Mouse (Mus musculus) thymus, postnatal 14 days (tissue): ENCODE measurements at regions not wholly inside any gene's neighbourhood (a gene's known extent, or its start where the extent isn't known, plus 50 kb on each side); places are given as distances from the start of the nearest gene placed in this dataset.

ENCODE experiments used
- DNase-seq: peaks from one replicate; pipeline ENCODE4 v3.0.0; 2021

DNA sequence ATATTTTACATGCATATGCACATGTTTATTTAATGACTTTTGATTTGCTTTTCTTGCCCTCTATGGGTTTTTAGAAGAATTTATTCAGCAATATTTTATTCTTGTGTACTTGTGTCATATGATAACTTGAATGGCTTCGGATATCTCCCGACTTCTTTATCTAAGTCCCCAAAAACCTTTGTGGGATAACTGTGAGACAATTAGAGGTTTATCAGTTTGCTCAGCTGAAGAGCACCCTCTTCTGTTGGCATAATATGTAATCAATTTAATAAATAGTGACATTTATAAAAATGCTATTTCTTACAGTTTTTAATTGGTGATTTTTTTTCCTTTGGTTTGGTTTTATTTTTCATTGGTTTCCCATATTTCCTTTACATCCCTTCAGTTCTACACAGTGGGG is 194.2 kb upstream of the Tent5a start:
- DNase-seq, result no peak

GRCm38 (mm10) chr9:85520941-85521340 is 193.8 kb upstream of the Tent5a start:
- no peak for DNase-seq

DNA sequence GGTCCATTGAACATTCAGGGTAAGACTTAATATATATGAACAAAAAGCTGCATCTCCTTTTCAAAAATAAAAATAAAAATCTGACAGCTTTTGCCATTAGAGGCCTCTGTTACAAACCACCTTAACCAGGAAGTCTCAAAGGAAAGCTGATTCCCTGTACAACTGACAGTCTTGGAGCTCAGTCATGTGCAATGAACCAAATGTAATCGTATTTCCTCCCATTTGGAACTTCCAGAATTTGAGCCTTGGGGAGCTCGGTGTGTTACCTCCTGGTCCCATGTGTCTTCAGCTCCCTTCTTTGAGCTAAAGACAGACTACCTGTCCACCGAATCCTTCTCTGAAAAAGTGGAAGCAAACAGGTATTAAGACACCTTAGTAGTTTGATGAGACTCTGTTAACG is 171.9 kb upstream of the Tent5a start:
- DNase-seq, result no peak

GRCm38 (mm10) chr9:85497348-85497747 is 170.2 kb upstream of the Tent5a start:
- no peak for DNase-seq

- no peak for DNase-seq
Observed at GRCm38 (mm10) chr9:85496506-85497239, 169.5 kb upstream of the Tent5a start.

- no peak for DNase-seq
Observed at GRCm38 (mm10) chr9:85495056-85495455, 167.9 kb upstream of the Tent5a start.

- no peak for DNase-seq
Observed at GRCm38 (mm10) chr9:85493760-85494159, 166.6 kb upstream of the Tent5a start.

GRCm38 (mm10) chr9:85490367-85490766 is 163.2 kb upstream of the Tent5a start:
- DNase-seq, result no peak

DNA sequence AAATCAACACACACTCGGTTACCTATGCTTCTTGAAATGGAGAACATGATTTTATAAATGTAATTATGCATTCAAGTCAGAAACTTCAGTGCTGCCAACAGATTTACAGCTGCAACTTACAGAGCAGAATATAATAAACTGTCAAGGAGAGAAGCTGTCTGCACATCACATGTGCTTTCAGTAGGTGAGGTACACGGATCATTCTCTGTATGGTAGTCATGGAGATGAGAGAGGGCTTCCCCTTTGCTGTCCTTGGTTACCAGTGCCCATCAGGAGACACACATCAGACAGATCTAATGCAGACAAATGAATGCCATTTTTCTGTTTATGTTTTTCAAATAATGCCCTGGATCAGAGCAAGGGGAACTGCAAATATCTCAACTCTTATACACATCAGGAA is 160.8 kb upstream of the Tent5a start:
- DNase-seq, result no peak

- no peak for DNase-seq
Observed at GRCm38 (mm10) chr9:85487052-85487668, 160.0 kb upstream of the Tent5a start.

DNA sequence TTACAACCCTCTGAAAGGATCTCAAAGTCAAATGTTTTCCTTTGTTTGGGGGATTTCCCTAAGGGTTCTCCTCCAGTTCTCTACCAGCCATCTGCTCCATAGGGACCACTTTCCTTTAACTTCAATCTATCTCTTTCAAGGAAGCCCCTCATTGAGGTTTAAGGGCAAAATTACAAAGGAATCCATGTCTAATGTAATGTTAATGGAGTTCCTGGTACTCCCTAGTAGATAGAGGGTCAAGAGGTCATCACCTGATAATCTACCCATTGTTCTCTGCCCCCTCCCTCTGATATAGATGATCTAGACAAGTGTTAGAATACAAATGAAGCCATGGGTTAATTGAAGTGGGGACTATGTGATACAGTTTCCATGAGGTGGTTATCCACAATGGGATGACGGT is 158.6 kb upstream of the Tent5a start:
- no peak for DNase-seq

GRCm38 (mm10) chr9:85483248-85483647 is 156.1 kb upstream of the Tent5a start:
- DNase-seq, result no peak

DNA sequence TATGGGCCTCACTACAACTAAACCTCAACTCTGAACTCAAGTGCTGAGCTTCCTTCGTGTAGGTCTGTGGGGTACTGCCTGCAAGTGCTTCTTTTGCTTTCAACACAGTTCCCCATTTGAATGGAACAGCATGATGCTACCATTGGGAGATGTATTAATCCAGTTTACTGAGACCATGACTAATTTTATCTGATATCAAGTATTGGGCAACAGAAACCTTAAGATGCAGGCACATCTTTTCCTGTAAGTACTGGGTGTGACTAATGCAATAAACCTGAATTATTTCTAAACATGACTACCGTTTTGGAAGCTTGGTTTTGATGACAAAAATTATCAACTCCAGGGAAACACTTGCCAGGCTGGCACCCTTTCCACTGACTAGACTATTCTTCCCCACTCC is 153.4 kb upstream of the Tent5a start:
- no peak for DNase-seq

- no peak for DNase-seq
Observed at GRCm38 (mm10) chr9:85475214-85475613, 148.1 kb upstream of the Tent5a start.

- no peak for DNase-seq
Observed at GRCm38 (mm10) chr9:85470264-85470821, 143.2 kb upstream of the Tent5a start.

- no peak for DNase-seq
Observed at GRCm38 (mm10) chr9:85469288-85469687, 142.1 kb upstream of the Tent5a start.

DNA sequence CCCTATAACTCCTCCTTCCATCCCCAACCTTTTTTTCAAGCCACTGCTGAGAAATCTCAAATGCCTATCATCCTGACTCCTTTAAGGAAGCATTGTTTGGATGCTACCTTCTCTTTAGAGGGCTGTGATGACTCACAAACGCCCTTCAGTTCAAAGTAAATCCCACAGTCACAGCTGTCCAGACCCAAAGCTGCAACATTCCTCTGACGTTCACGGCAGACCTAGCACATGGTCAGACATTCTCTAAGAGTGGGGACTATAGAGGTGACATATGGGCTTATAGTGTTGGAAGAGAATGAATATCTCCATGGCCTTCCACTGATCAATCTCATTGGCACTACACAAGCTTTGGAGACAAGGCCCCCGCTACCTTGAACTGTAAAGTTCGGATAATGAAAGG is 139.5 kb upstream of the Tent5a start:
- no peak for DNase-seq

DNA sequence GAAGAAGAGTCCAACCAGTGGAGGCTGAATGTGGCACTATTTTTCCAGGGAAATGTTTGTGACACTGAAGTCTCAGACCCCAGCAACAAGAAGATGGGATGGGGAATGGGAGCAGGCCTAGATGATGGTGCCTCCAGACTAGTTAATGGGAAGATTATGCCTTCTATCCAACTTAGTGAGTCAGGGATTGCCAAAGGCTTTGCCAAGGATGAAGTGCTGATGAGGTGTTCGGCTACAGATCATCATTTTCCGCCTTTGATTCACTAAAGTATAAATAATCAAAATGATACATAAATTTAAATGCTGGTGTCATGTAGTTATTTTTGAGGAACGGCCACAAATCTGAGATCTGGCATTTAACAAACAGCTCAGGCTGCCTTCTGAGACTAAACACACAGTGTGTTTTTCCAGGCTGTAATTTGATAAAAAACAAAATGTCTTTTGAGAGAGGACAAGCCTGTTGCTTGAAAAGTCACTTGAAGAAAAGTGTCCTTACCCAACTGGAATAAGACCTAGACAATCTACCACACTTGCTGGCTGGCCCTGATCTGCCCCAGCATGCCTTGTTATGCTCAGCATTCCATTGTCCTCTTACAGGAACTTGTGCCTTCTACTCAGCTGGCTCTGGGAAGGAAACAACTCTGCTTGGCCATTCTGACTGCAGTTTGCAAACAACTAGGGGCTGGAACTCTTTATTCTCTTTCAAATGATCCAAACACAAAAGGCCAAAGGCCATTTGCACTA is 132.1 kb upstream of the Tent5a start:
- DNase-seq, result no peak

DNA sequence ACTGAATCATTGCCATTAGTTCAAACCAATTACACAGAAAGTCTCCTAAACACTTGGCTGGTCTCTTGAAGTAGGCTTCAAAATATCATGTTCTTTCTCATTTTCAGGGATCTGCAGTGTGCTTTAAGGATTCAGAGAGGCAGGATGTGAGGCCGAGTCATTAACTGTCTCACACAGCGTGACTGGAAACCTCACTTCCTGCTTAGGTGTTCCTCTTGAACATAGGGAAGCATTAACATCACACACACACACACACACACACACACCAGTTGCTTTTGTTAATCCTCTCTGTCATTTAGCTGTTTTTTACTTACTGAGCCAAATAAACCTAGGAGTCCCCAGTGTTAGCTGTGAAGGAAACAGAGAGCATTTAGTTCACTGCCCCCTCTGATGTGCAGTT is 131.2 kb upstream of the Tent5a start:
- no peak for DNase-seq

DNA sequence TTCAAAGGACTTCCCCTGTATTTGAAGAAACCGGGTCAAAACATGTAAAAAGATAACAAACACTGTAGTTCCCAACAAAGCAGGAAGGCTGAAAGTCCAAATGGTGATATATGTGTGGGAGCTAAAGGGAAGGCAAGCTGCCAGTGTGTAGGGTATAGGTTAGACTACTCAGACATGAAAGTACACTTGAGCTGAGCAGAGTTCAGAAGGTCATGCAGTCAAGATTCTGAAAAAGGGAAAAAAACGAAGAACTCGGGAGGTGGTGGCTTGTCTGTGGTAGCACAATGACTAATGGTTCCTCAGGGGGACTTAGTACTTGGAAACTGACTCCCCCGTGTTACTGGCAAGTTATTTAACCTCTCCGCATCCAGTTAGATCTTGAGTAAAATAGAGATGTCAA is 130.3 kb upstream of the Tent5a start:
- DNase-seq, result no peak

DNA sequence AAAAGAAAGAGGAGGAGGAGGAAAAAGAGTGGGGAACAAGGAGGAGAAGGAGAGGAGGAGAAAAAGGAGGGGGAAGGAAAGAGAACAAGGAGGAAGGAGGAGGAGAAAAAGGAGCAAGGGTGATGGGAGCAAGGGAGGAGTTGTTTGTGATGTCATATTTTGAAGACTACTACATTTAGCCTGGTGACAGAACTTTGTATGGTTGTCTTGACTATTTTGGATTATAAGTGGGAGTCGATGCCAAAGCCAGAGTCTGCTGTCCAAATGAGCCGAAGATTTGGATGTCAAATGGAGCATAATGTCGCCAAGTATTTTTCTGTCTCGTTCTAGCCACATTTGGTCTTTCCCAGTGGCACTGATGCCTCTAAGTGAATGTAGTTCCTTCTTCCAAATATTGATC is 128.2 kb upstream of the Tent5a start:
- no peak for DNase-seq

GRCm38 (mm10) chr9:85452196-85452857 is 125.2 kb upstream of the Tent5a start:
- no peak for DNase-seq

GRCm38 (mm10) chr9:85451349-85451748 is 124.2 kb upstream of the Tent5a start:
- no peak for DNase-seq
